In genomic region chr7:35879755-35880304, GRCm38 (mm10) we compare ENCODE assay signal across 8 mouse cellular contexts.
DNase-seq lines count a peak whose midpoint lies in the region; ATAC-seq and TF ChIP-seq lines count a peak whose summit lies in the region.

No protein-coding gene starts in this region.

- peak; percentile 21 to 64 (median 37); a peak in 5 of 6 replicates for TF ChIP-seq CTCF in MEL (IDR thresholded peaks at IDR 0.05 in 2 of 3, conservative IDR thresholded peaks at IDR 0.05 in 1 of 3; ENCODE audit: control insufficient read depth in 1 of 3, insufficient read depth in 1 of 3, low read depth in 2 of 3, low read length in 3 of 3, poor library complexity in 1 of 3, severe bottlenecking in 1 of 3)
- TF ChIP-seq CTCF in bone marrow, adult 2 months (IDR thresholded peaks at IDR 0.05; ENCODE audit: control insufficient read depth, insufficient read depth, low read length), result peak; percentile 59

- H3K9me3 ChIP-seq in MEL (replicated peaks; ENCODE audit: insufficient read depth, low read length), result no peaks in the 10 kb centered on the region
- peaks cover under 1% of the 10 kb centered on the region; the same call in 1 of the 2 replicates for H3K9me3 ChIP-seq in forebrain, embryonic 10.5 days

- TF ChIP-seq RAD21 in MEL (IDR thresholded peaks at IDR 0.05; ENCODE audit: low read depth, low read length), result no peak

- no peak for TF ChIP-seq EP300 in MEL (IDR thresholded peaks at IDR 0.05; ENCODE audit: low read depth in 1 of 2, low read length in 2 of 2)

- no peaks in the 10 kb centered on the region for H3K36me3 ChIP-seq in MEL (ENCODE audit: control insufficient read depth in 1 of 2, insufficient read depth in 2 of 2, low read length in 2 of 2)
- H3K36me3 ChIP-seq in forebrain, embryonic 10.5 days (replicated peaks), result no peaks in the 10 kb centered on the region

- 44% methylated on average over 9 of the region's 9 CpGs for WGBS in bone marrow, adult 2 months
- 49% methylated on average over 9 of the region's 9 CpGs for WGBS in forebrain, embryonic 10.5 days

- H3K27ac ChIP-seq in MEL (ENCODE audit: control insufficient read depth, low read depth, low read length), result no peak overlapping the region
- no peak overlapping the region for H3K27ac ChIP-seq in bone marrow, adult 2 months (ENCODE audit: control insufficient read depth, insufficient read depth, low read depth, low read length, poor library complexity)
- no peak overlapping the region for H3K27ac ChIP-seq in forebrain, embryonic 10.5 days

- H3K27me3 ChIP-seq in MEL (ENCODE audit: control insufficient read depth in 1 of 2, insufficient read depth in 2 of 2, low read length in 2 of 2), result no peaks in the 10 kb centered on the region
- no peaks in the 10 kb centered on the region for H3K27me3 ChIP-seq in forebrain, embryonic 10.5 days (ENCODE audit: poor library complexity, severe bottlenecking)

- no peaks in the 10 kb centered on the region for H3K79me2 ChIP-seq in MEL (ENCODE audit: control insufficient read depth, insufficient read depth, low read length, poor library complexity)

- no peak overlapping the region for H3K4me3 ChIP-seq in MEL (ENCODE audit: control insufficient read depth in 1 of 2, insufficient read depth in 1 of 2, low read depth in 2 of 2, low read length in 2 of 2)
- no peak overlapping the region for H3K4me3 ChIP-seq in bone marrow, adult 2 months (replicated peaks; ENCODE audit: control insufficient read depth, low read depth, low read length)
- no peak overlapping the region for H3K4me3 ChIP-seq in forebrain, embryonic 10.5 days

- no peaks in the 10 kb centered on the region for H3K4me1 ChIP-seq in MEL (ENCODE audit: control insufficient read depth in 1 of 2, insufficient read depth in 2 of 2, low read length in 2 of 2)
- H3K4me1 ChIP-seq in bone marrow, adult 2 months (ENCODE audit: control insufficient read depth, insufficient read depth, low read length), result no peaks in the 10 kb centered on the region
- H3K4me1 ChIP-seq in forebrain, embryonic 10.5 days, result peaks cover 3% of the 10 kb centered on the region; the same call in 1 of the 2 replicates

- no peak for ATAC-seq in activated CD4-positive, CD25-positive, alpha-beta regulatory T cell, adult 4 months

- DNase-seq in MEL (ENCODE audit: low read depth, low spot score), result peak; percentile 4
- DNase-seq in forebrain, embryonic 10.5 days (ENCODE audit: extremely low spot score, low spot score), result peak; percentile 74
- DNase-seq in heart, postnatal 4 days, result peak; percentile 83
- peak; percentile 36 to 67 for DNase-seq in layer of hippocampus, adult 8-10 months (ENCODE audit: low spot score in 2 of 2)
- DNase-seq in lung, postnatal 36 days, result peak; percentile 62
- peak; percentile 75 to 84 for DNase-seq in right cerebral cortex, postnatal 10 days (ENCODE audit: low spot score in 2 of 2)

- no peak for TF ChIP-seq POLR2A in MEL (IDR thresholded peaks at IDR 0.05; ENCODE audit: control insufficient read depth in 1 of 2, insufficient read depth in 1 of 2, low read depth in 1 of 2, low read length in 2 of 2, poor library complexity in 1 of 2)
- TF ChIP-seq POLR2A in bone marrow, adult 2 months (IDR thresholded peaks at IDR 0.05; ENCODE audit: borderline replicate concordance, control insufficient read depth, low read depth, low read length), result no peak

- H3K9ac ChIP-seq in MEL (ENCODE audit: control insufficient read depth, low read depth, low read length, poor library complexity, severe bottlenecking), result no peak overlapping the region

TF ChIP-seq in MEL, 35 proteins besides CTCF, POLR2A, EP300 and RAD21:
- TF ChIP-seq GABPA (IDR thresholded peaks at IDR 0.05; ENCODE audit: low read depth, low read length) (no peak), MAX (IDR thresholded peaks at IDR 0.05; ENCODE audit: low read length) (no peak), USF2 (IDR thresholded peaks at IDR 0.05; ENCODE audit: borderline replicate concordance in 1 of 2, insufficient read depth in 1 of 2, low read depth in 1 of 2, low read length in 2 of 2) (no peak), SMC3 (IDR thresholded peaks at IDR 0.05; ENCODE audit: low read depth, low read length) (peak; percentile 8; the same call in 1 of the 2 replicates), ZC3H11A (IDR thresholded peaks at IDR 0.05; ENCODE audit: low read depth, low read length) (no peak), POLR2AphosphoS5 (IDR thresholded peaks at IDR 0.05; ENCODE audit: borderline replicate concordance, low read depth, low read length) (no peak), BHLHE40 (IDR thresholded peaks at IDR 0.05; ENCODE audit: borderline replicate concordance, low read depth, low read length) (no peak), TAL1 (IDR thresholded peaks at IDR 0.05; ENCODE audit: low read length) (no peak)

Comparison
In these comparisons a context has a peak if more than half of its experiments do, and no peak if none do; other contexts are left out.
1. DNase-seq: peak in every context shown above with its lines; median percentile 83 in heart, postnatal 4 days; 80 in right cerebral cortex, postnatal 10 days; 74 in forebrain, embryonic 10.5 days; 62 in lung, postnatal 36 days; 52 in layer of hippocampus, adult 8-10 months; 4 in MEL.